Mouse (Mus musculus) retina, adult 2 months (tissue): ENCODE measurements at regions not wholly inside any gene's neighbourhood (a gene's known extent, or its start where the extent isn't known, plus 50 kb on each side); places are given as distances from the start of the nearest gene placed in this dataset.

ENCODE experiments used
- DNase-seq: peaks from one replicate; pipeline ENCODE4 v3.0.0-alpha.2; 2012; ENCODE audit warnings: low read depth, low spot score

DNA sequence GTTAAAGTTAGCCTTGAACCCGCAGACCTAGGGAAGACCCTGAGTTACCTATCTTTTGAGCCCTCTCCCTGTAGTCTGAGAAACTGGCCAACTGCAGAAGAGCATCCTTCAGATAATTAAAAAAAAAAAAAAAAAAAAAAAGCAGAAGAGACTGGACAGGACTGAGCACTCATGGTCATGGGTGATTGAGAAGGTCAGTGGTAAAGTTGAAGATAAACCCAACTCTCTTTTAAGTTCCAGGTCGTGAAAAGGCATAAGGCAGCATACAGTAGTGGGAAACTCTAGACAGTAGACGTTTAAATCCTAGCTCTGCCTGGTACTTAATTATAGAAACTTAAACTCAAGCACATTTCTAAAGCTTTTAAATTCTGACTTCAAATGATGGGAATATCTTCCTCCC, 84.6 kb upstream of the Rreb1 start:
- DNase-seq = no peak

DNA sequence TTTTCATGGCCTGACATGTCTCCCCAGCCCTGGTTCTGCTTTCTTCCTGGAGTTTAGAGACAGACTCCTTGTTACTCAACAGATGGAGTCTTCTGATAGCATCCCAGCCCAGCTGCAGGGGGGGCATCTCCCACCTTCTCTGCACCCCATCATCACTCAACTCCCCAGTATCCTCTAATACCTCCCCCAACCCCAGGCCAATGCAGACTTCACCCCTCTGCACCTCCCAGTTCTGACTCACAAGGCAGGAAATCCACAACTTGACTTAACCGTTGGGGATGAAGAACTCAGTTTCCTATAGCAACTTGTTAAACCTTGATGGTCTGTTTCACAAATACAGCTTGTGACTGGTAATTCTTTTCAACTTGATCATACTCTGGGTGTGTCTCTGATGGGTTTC, 73.7 kb upstream of the Rreb1 start:
- DNase-seq = no peak

DNA sequence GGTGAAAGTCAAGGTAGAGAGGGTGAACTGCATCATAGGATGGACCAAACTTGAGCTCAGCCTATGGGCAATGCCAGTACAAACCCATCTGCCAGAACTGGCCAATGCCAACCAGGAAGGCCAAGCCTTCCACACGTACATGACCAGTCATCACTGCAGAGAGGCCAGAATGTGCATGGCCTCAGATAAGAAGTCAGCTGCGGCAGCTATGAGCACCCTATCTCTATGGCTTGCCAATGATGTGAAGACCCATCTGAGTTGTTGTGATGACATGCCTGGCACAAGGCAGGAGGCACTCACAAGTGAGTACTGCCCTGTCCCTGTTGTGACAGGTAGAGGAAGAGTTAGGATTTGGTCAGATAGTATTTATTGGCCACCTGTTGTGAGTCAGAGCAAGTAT, 72.7 kb upstream of the Rreb1 start:
- DNase-seq = no peak

GRCm38 (mm10) chr13:37710913-37711312, 67.3 kb upstream of the Rreb1 start:
- no peak for DNase-seq

DNA sequence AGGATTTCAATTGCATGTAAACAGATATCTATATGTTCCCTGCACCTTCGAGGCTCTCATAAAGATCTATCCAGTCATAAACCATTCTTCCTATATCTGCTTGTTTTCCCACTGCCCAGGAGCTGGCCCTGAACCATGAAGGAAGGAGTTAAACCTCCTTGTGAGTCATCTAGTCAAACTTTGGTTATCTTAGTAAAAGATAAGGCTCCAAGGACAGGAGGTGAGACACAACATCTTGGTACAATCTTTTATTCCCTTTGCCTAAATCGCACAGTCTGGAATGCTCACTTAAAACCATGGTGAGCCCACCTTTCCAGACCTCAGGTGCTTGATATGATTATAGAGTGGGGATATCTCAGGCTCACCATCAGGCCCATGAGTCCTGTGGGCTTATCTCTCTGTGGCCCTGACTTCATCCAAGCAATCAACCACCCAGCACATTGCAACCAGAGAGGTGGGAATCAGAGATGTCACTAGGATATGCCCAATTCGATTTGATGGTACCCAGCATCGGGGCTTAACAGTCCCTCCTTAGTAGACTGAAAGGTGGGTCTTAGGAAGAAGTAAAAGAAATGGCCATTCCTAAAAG, 65.2 kb upstream of the Rreb1 start:
- DNase-seq = no peak

DNA sequence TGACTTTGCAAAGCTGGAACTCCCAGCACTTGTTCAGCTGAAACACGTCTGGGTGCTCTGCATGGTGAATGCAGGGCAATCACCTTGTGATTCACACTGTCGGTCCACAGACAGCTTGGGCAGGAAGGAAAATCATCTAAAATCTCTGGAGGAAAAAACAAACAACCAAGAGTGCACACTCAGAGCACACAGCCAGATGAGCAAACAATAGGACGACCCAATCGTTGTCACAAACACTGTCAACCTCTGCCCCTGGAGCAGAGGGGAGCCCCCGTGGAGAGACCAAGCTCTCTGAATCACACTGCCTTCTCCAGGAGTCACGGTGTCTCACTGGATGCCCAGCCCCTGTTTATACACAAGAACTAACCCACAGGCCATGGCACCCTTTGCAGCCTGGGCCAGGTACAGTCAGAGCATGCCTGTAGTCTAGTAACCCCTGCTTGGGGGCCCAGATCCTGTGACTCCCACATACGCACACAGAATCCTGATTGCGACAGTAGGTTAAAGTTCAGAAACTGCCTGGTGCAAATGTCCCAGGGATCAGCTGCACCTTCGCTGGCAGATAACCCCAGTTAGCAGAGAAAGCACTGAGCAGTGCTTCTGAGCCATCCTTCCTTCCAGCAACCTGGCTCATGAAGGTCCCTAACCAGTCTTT, 63.0 kb upstream of the Rreb1 start:
- DNase-seq = no peak

GRCm38 (mm10) chr13:37715770-37716693, 62.2 kb upstream of the Rreb1 start:
- DNase-seq = no peak

- DNase-seq = no peak
Measured at GRCm38 (mm10) chr13:37717793-37718192, 60.4 kb upstream of the Rreb1 start.

- DNase-seq = no peak
Measured at GRCm38 (mm10) chr13:37718364-37718763, 59.8 kb upstream of the Rreb1 start.
